Mouse (Mus musculus): Measurements from ENCODE around the gene Jph3. TPM values are rescaled to one million over a fixed set of nuclear protein-coding genes. Genes with fewer than 3 reads are reported as not detected.

The Jph3 gene
- total and polyA plus RNA-seq, 3 experiments: 0.15 TPM; not detected in 2

DNA sequence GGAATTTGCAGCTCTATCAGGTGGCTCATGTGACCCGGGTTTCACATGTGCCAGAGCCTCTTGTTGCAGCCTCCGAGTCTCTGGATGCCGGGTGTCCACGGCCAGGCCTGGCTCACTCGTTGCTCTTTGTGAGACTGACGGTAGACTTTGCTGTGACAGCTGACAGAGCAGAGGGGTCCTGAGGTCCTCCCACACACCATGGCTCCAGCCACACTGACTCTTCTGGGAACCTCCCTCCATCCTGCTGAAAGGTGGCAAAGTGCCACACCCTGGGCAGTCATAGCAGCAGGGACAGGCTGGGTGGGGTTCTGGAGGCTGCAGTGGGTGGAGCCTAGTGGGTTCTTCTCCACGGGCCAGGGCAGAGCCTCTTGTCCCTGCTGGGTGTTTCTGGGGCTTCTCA lies 31.1 kb downstream of the Jph3 start:
- H3K79me2 ChIP-seq (ENCODE audit: control insufficient read depth, insufficient read depth, low read length, poor library complexity): no peaks in the 10 kb centered on the region
- no peak overlapping the region for H3K4me3 ChIP-seq (ENCODE audit: control insufficient read depth in 1 of 2, insufficient read depth in 1 of 2, low read depth in 2 of 2, low read length in 2 of 2)
- no peaks in the 10 kb centered on the region for H3K27me3 ChIP-seq (ENCODE audit: control insufficient read depth in 1 of 2, insufficient read depth in 2 of 2, low read length in 2 of 2)
- H3K36me3 ChIP-seq (ENCODE audit: control insufficient read depth in 1 of 2, insufficient read depth in 2 of 2, low read length in 2 of 2): no peaks in the 10 kb centered on the region
- H3K4me1 ChIP-seq (ENCODE audit: control insufficient read depth in 1 of 2, insufficient read depth in 2 of 2, low read length in 2 of 2): no peaks in the 10 kb centered on the region
- no peak overlapping the region for H3K27ac ChIP-seq (ENCODE audit: control insufficient read depth, low read depth, low read length)
- DNase-seq (ENCODE audit: low read depth, low spot score): no peak
- TF ChIP-seq POLR2AphosphoS2 (IDR thresholded peaks at IDR 0.05; ENCODE audit: low read length): no peak
- no peak for TF ChIP-seq POLR2A (IDR thresholded peaks at IDR 0.05; ENCODE audit: control insufficient read depth in 1 of 2, insufficient read depth in 1 of 2, low read depth in 1 of 2, low read length in 2 of 2, poor library complexity in 1 of 2)
- no peak for TF ChIP-seq GABPA (IDR thresholded peaks at IDR 0.05; ENCODE audit: low read depth, low read length)
- no peak for TF ChIP-seq JUND (IDR thresholded peaks at IDR 0.05; ENCODE audit: low read depth, low read length)
- TF ChIP-seq HCFC1 (IDR thresholded peaks at IDR 0.05; ENCODE audit: low read depth, low read length): no peak
- TF ChIP-seq UBTF (IDR thresholded peaks at IDR 0.05; ENCODE audit: borderline replicate concordance, insufficient read depth, low read depth, low read length): no peak
- TF ChIP-seq GATA1 (IDR thresholded peaks at IDR 0.05; ENCODE audit: low read depth, low read length): no peak
- no peak for TF ChIP-seq MAZ (IDR thresholded peaks at IDR 0.05; ENCODE audit: low read depth, low read length)
- no peak for TF ChIP-seq MAFK (IDR thresholded peaks at IDR 0.05; ENCODE audit: borderline replicate concordance, low read depth, low read length)
- no peak for TF ChIP-seq NELFE (IDR thresholded peaks at IDR 0.05; ENCODE audit: low read depth, low read length)
- TF ChIP-seq TAL1 (IDR thresholded peaks at IDR 0.05; ENCODE audit: low read length): no peak
- TF ChIP-seq TBP (IDR thresholded peaks at IDR 0.05; ENCODE audit: low read depth, low read length): no peak
- no peak for TF ChIP-seq ZC3H11A (IDR thresholded peaks at IDR 0.05; ENCODE audit: low read depth, low read length)
- no peak for TF ChIP-seq SMC3 (IDR thresholded peaks at IDR 0.05; ENCODE audit: low read depth, low read length)
- no peak overlapping the region for H3K9ac ChIP-seq (ENCODE audit: control insufficient read depth, low read depth, low read length, poor library complexity, severe bottlenecking)
- no peaks in the 10 kb centered on the region for H3K9me3 ChIP-seq (replicated peaks; ENCODE audit: insufficient read depth, low read length)

DNA sequence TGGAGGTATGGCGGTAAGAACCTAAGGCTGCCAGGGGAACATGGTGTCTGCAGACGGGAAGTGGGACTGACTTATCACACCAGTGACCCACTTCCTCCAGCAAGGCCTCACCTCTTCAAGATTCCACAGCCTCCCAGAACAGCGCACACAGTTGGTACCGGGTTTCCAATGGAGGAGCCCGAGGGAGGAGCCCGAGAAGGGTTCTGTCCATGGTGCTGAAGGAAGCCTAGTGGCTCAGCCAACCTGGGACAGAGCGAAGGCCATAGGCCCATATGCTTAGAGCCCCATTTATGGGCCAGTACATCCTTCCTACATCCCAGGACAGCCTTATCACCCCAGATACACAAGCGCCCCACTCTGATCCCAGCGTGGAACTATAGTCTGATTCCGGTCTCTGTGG lies 32.1 kb downstream of the Jph3 start:
- Histone ChIP-seq H3K27me3 (ENCODE audit: control insufficient read depth in 1 of 2, insufficient read depth in 2 of 2, low read length in 2 of 2) (no peaks in the 10 kb centered on the region), H3K9ac (ENCODE audit: control insufficient read depth, low read depth, low read length, poor library complexity, severe bottlenecking) (no peak overlapping the region), H3K79me2 (ENCODE audit: control insufficient read depth, insufficient read depth, low read length, poor library complexity) (no peaks in the 10 kb centered on the region), H3K27ac (ENCODE audit: control insufficient read depth, low read depth, low read length) (no peak overlapping the region), H3K9me3 (replicated peaks; ENCODE audit: insufficient read depth, low read length) (no peaks in the 10 kb centered on the region), H3K4me1 (ENCODE audit: control insufficient read depth in 1 of 2, insufficient read depth in 2 of 2, low read length in 2 of 2) (no peaks in the 10 kb centered on the region), H3K4me3 (ENCODE audit: control insufficient read depth in 1 of 2, insufficient read depth in 1 of 2, low read depth in 2 of 2, low read length in 2 of 2) (no peak overlapping the region), H3K36me3 (ENCODE audit: control insufficient read depth in 1 of 2, insufficient read depth in 2 of 2, low read length in 2 of 2) (no peaks in the 10 kb centered on the region)
- no peak for TF ChIP-seq UBTF (IDR thresholded peaks at IDR 0.05; ENCODE audit: borderline replicate concordance, insufficient read depth, low read depth, low read length)
- TF ChIP-seq MEF2A (IDR thresholded peaks at IDR 0.05; ENCODE audit: extremely low read depth, insufficient replicate concordance, low read depth, low read length, poor library complexity, severe bottlenecking): no peak
- TF ChIP-seq GABPA (IDR thresholded peaks at IDR 0.05; ENCODE audit: low read depth, low read length): no peak
- no peak for TF ChIP-seq SMC3 (IDR thresholded peaks at IDR 0.05; ENCODE audit: low read depth, low read length)
- TF ChIP-seq MAZ (IDR thresholded peaks at IDR 0.05; ENCODE audit: low read depth, low read length): no peak
- TF ChIP-seq ZMIZ1 (IDR thresholded peaks at IDR 0.05; ENCODE audit: low read depth, low read length): no peak
- no peak for TF ChIP-seq POLR2AphosphoS5 (IDR thresholded peaks at IDR 0.05; ENCODE audit: borderline replicate concordance, low read depth, low read length)
- TF ChIP-seq CHD2 (IDR thresholded peaks at IDR 0.05; ENCODE audit: low read length): no peak
- TF ChIP-seq TBP (IDR thresholded peaks at IDR 0.05; ENCODE audit: low read depth, low read length): no peak
- no peak for TF ChIP-seq RCOR1 (IDR thresholded peaks at IDR 0.05; ENCODE audit: low read depth, low read length)
- no peak for TF ChIP-seq HCFC1 (IDR thresholded peaks at IDR 0.05; ENCODE audit: low read depth, low read length)
- TF ChIP-seq TCF12 (IDR thresholded peaks at IDR 0.05; ENCODE audit: low read depth, low read length): no peak
- TF ChIP-seq MXI1 (IDR thresholded peaks at IDR 0.05; ENCODE audit: low read depth, low read length): no peak
- no peak for TF ChIP-seq EP300 (IDR thresholded peaks at IDR 0.05; ENCODE audit: low read depth in 1 of 2, low read length in 2 of 2)
- TF ChIP-seq MYB (IDR thresholded peaks at IDR 0.05; ENCODE audit: low read depth, low read length): no peak
- TF ChIP-seq SIN3A (IDR thresholded peaks at IDR 0.05; ENCODE audit: low read length): no peak
- TF ChIP-seq POLR2AphosphoS2 (IDR thresholded peaks at IDR 0.05; ENCODE audit: low read length): no peak
- no peak for TF ChIP-seq USF1 (IDR thresholded peaks at IDR 0.05; ENCODE audit: low read depth, low read length)
- TF ChIP-seq BHLHE40 (IDR thresholded peaks at IDR 0.05; ENCODE audit: borderline replicate concordance, low read depth, low read length): no peak
- no peak for TF ChIP-seq KAT2A (conservative IDR thresholded peaks at IDR 0.05; ENCODE audit: low read depth, low read length)
- peak; percentile 29 for DNase-seq (ENCODE audit: low read depth, low spot score)
